Mouse (Mus musculus): ENCODE measurements around the gene Spns1.

GRCm38 (mm10) chr7:126340896-126341295, 36.4 kb downstream of the Spns1 start:
- no peak for TF ChIP-seq POLR2A (IDR thresholded peaks at IDR 0.05; ENCODE audit: insufficient read depth, low read length)
- TF ChIP-seq CTCF (IDR thresholded peaks at IDR 0.05; ENCODE audit: low read depth, low read length) = no peak
- no peak for TF ChIP-seq EP300 (IDR thresholded peaks at IDR 0.05; ENCODE audit: insufficient read depth, low read depth, low read length)
